Mouse (Mus musculus) mammary gland, adult 2 months (tissue): ENCODE measurements around the gene Vmn2r-ps130. TPM values are rescaled to one million over a fixed set of nuclear protein-coding genes. Genes with fewer than 3 reads are reported as not detected.

Source experiments
- polyA plus RNA-seq: library from polyadenylated mRNA; depleted of rRNA; stranded (reverse); fragments of >200 nt; gene quantifications from 2 replicates; pipeline ENCODE4 v1.2.3, GENCODE M21; 2012; ENCODE audit warnings: low replicate concordance; rRNA removed

Vmn2r-ps130 gene
- polyA plus RNA-seq = not detected in 2 replicates

GRCm38 (mm10) chr17:23060866-23061265, at the start of gene Vmn2r-ps130:
TSS of gene Vmn2r-ps130 (plus strand) at chr17:23061166.

Other genes with a start within 250 kb of the Vmn2r-ps130 start
- 1.5 and 4.8 TPM in 2 replicates for gene Zfp945, start 194.0 kb upstream of the Vmn2r-ps130 start, polyA plus RNA-seq
- not detected in 2 replicates for gene Vmn2r113, start 118.2 kb upstream of the Vmn2r-ps130 start, polyA plus RNA-seq
- gene Zfp40, start 132.1 kb downstream of the Vmn2r-ps130 start, polyA plus RNA-seq = 0.65 and 1.1 TPM in 2 replicates